Mouse (Mus musculus): ENCODE results near the gene Wwox. TPM values are rescaled to one million over a fixed set of nuclear protein-coding genes. Genes with fewer than 3 reads are reported as not detected.
A peak's percentile ranks its signal among the peaks of the same experiment; 100 is the strongest.

The Wwox gene
- polyA plus RNA-seq, 1 experiment from 2014 or later = 14.9 TPM

- no peak overlapping the region for H3K4me3 ChIP-seq (ENCODE audit: low read length)
- no peak overlapping the region for H3K9ac ChIP-seq (ENCODE audit: low read depth, low read length)
- ATAC-seq = no peak
- WGBS = 87% methylated on average over 9 of the region's 9 CpGs
- H3K36me3 ChIP-seq (ENCODE audit: control insufficient read depth, insufficient read depth, low read length) = no peaks in the 10 kb centered on the region
- H3K9me3 ChIP-seq (ENCODE audit: control insufficient read depth, low read length) = no peaks in the 10 kb centered on the region
- H3K27ac ChIP-seq (ENCODE audit: low read depth, low read length) = no peak overlapping the region
- no peaks in the 10 kb centered on the region; the same call in 1 of the 2 replicates for H3K27me3 ChIP-seq (replicated peaks; ENCODE audit: control insufficient read depth, insufficient read depth, low read length)
- H3K4me1 ChIP-seq (ENCODE audit: control insufficient read depth, insufficient read depth, low read depth, low read length) = no peaks in the 10 kb centered on the region
- H3K4me2 ChIP-seq (ENCODE audit: low read length) = no peak overlapping the region
Observed at GRCm38 (mm10) chr8:115110423-115110822, 671.0 kb downstream of the Wwox start.

GRCm38 (mm10) chr8:115112062-115112461, 672.6 kb downstream of the Wwox start:
- ATAC-seq = no peak
- Histone ChIP-seq H3K4me3 (ENCODE audit: low read length) (no peak overlapping the region), H3K36me3 (ENCODE audit: control insufficient read depth, insufficient read depth, low read length) (no peaks in the 10 kb centered on the region), H3K27ac (ENCODE audit: low read depth, low read length) (no peak overlapping the region), H3K9ac (ENCODE audit: low read depth, low read length) (no peak overlapping the region), H3K4me2 (ENCODE audit: low read length) (no peak overlapping the region), H3K9me3 (ENCODE audit: control insufficient read depth, low read length) (no peaks in the 10 kb centered on the region), H3K27me3 (replicated peaks; ENCODE audit: control insufficient read depth, insufficient read depth, low read length) (no peaks in the 10 kb centered on the region), H3K4me1 (ENCODE audit: control insufficient read depth, insufficient read depth, low read depth, low read length) (no peaks in the 10 kb centered on the region)
- 93% methylated on average over 2 of the region's 2 CpGs for whole genome bisulfite sequencing

GRCm38 (mm10) chr8:115114498-115114897, 675.0 kb downstream of the Wwox start:
- Histone ChIP-seq H3K9ac (ENCODE audit: low read depth, low read length) (no peak overlapping the region), H3K36me3 (ENCODE audit: control insufficient read depth, insufficient read depth, low read length) (no peaks in the 10 kb centered on the region), H3K4me3 (ENCODE audit: low read length) (no peak overlapping the region), H3K9me3 (ENCODE audit: control insufficient read depth, low read length) (no peaks in the 10 kb centered on the region), H3K4me1 (ENCODE audit: control insufficient read depth, insufficient read depth, low read depth, low read length) (no peaks in the 10 kb centered on the region), H3K4me2 (ENCODE audit: low read length) (no peak overlapping the region), H3K27ac (ENCODE audit: low read depth, low read length) (no peak overlapping the region), H3K27me3 (replicated peaks; ENCODE audit: control insufficient read depth, insufficient read depth, low read length) (no peaks in the 10 kb centered on the region)
- ATAC-seq = no peak
- WGBS = 27% methylated on average over 6 of the region's 6 CpGs

GRCm38 (mm10) chr8:115126081-115126480, 686.6 kb downstream of the Wwox start:
- WGBS = 38% methylated on average over 7 of the region's 7 CpGs
- no peak overlapping the region for H3K4me3 ChIP-seq (ENCODE audit: low read length)
- no peak for ATAC-seq
- H3K27ac ChIP-seq (ENCODE audit: low read depth, low read length) = no peak overlapping the region
- no peaks in the 10 kb centered on the region for H3K4me1 ChIP-seq (ENCODE audit: control insufficient read depth, insufficient read depth, low read depth, low read length)
- no peak overlapping the region for H3K4me2 ChIP-seq (ENCODE audit: low read length)
- no peaks in the 10 kb centered on the region for H3K27me3 ChIP-seq (replicated peaks; ENCODE audit: control insufficient read depth, insufficient read depth, low read length)
- no peak overlapping the region for H3K9ac ChIP-seq (ENCODE audit: low read depth, low read length)
- no peaks in the 10 kb centered on the region for H3K36me3 ChIP-seq (ENCODE audit: control insufficient read depth, insufficient read depth, low read length)
- H3K9me3 ChIP-seq (ENCODE audit: control insufficient read depth, low read length) = no peaks in the 10 kb centered on the region

GRCm38 (mm10) chr8:115126674-115127073, 687.2 kb downstream of the Wwox start:
- no peak overlapping the region for H3K4me3 ChIP-seq (ENCODE audit: low read length)
- H3K4me1 ChIP-seq (ENCODE audit: control insufficient read depth, insufficient read depth, low read depth, low read length) = no peaks in the 10 kb centered on the region
- H3K4me2 ChIP-seq (ENCODE audit: low read length) = no peak overlapping the region
- H3K27me3 ChIP-seq (replicated peaks; ENCODE audit: control insufficient read depth, insufficient read depth, low read length) = no peaks in the 10 kb centered on the region
- 92% methylated on average over 5 of the region's 5 CpGs for WGBS
- H3K9ac ChIP-seq (ENCODE audit: low read depth, low read length) = no peak overlapping the region
- H3K27ac ChIP-seq (ENCODE audit: low read depth, low read length) = no peak overlapping the region
- no peaks in the 10 kb centered on the region for H3K9me3 ChIP-seq (ENCODE audit: control insufficient read depth, low read length)
- no peak for ATAC-seq
- no peaks in the 10 kb centered on the region for H3K36me3 ChIP-seq (ENCODE audit: control insufficient read depth, insufficient read depth, low read length)

- Histone ChIP-seq H3K4me1 (ENCODE audit: control insufficient read depth, insufficient read depth, low read depth, low read length) (no peaks in the 10 kb centered on the region; the same call in 1 of the 2 replicates), H3K27me3 (replicated peaks; ENCODE audit: control insufficient read depth, insufficient read depth, low read length) (no peaks in the 10 kb centered on the region), H3K4me2 (ENCODE audit: low read length) (no peak overlapping the region), H3K4me3 (ENCODE audit: low read length) (no peak overlapping the region), H3K36me3 (ENCODE audit: control insufficient read depth, insufficient read depth, low read length) (no peaks in the 10 kb centered on the region), H3K27ac (ENCODE audit: low read depth, low read length) (no peak overlapping the region), H3K9ac (ENCODE audit: low read depth, low read length) (no peak overlapping the region), H3K9me3 (ENCODE audit: control insufficient read depth, low read length) (no peaks in the 10 kb centered on the region)
- WGBS = 96% methylated on average over 4 of the region's 4 CpGs
- no peak for ATAC-seq
Observed at GRCm38 (mm10) chr8:115129307-115129706, 689.9 kb downstream of the Wwox start.

GRCm38 (mm10) chr8:115133119-115133518, 693.7 kb downstream of the Wwox start:
- ATAC-seq = no peak
- H3K4me2 ChIP-seq (ENCODE audit: low read length) = no peak overlapping the region
- H3K4me3 ChIP-seq (ENCODE audit: low read length) = no peak overlapping the region
- no peaks in the 10 kb centered on the region for H3K9me3 ChIP-seq (ENCODE audit: control insufficient read depth, low read length)
- no peaks in the 10 kb centered on the region; the same call in 1 of the 2 replicates for H3K4me1 ChIP-seq (ENCODE audit: control insufficient read depth, insufficient read depth, low read depth, low read length)
- H3K27me3 ChIP-seq (replicated peaks; ENCODE audit: control insufficient read depth, insufficient read depth, low read length) = no peaks in the 10 kb centered on the region
- no peaks in the 10 kb centered on the region for H3K36me3 ChIP-seq (ENCODE audit: control insufficient read depth, insufficient read depth, low read length)
- no peak overlapping the region for H3K27ac ChIP-seq (ENCODE audit: low read depth, low read length)
- H3K9ac ChIP-seq (ENCODE audit: low read depth, low read length) = no peak overlapping the region
- 62% methylated on average over 17 of the region's 17 CpGs for WGBS

- no peak overlapping the region for H3K4me3 ChIP-seq (ENCODE audit: low read length)
- no peaks in the 10 kb centered on the region for H3K27me3 ChIP-seq (replicated peaks; ENCODE audit: control insufficient read depth, insufficient read depth, low read length)
- no peak overlapping the region for H3K27ac ChIP-seq (ENCODE audit: low read depth, low read length)
- 24% methylated on average over 7 of the region's 7 CpGs for WGBS
- no peaks in the 10 kb centered on the region for H3K9me3 ChIP-seq (ENCODE audit: control insufficient read depth, low read length)
- H3K36me3 ChIP-seq (ENCODE audit: control insufficient read depth, insufficient read depth, low read length) = no peaks in the 10 kb centered on the region
- H3K9ac ChIP-seq (ENCODE audit: low read depth, low read length) = no peak overlapping the region
- H3K4me2 ChIP-seq (ENCODE audit: low read length) = no peak overlapping the region
- ATAC-seq = no peak
- no peaks in the 10 kb centered on the region; the same call in 1 of the 2 replicates for H3K4me1 ChIP-seq (ENCODE audit: control insufficient read depth, insufficient read depth, low read depth, low read length)
Observed at GRCm38 (mm10) chr8:115133711-115134218, 694.3 kb downstream of the Wwox start.

- Histone ChIP-seq H3K4me1 (ENCODE audit: control insufficient read depth, insufficient read depth, low read depth, low read length) (peaks cover 4% of the 10 kb centered on the region), H3K36me3 (ENCODE audit: control insufficient read depth, insufficient read depth, low read length) (no peaks in the 10 kb centered on the region), H3K4me3 (ENCODE audit: low read length) (no peak overlapping the region), H3K27ac (ENCODE audit: low read depth, low read length) (no peak overlapping the region), H3K9me3 (ENCODE audit: control insufficient read depth, low read length) (no peaks in the 10 kb centered on the region), H3K9ac (ENCODE audit: low read depth, low read length) (no peak overlapping the region), H3K27me3 (replicated peaks; ENCODE audit: control insufficient read depth, insufficient read depth, low read length) (no peaks in the 10 kb centered on the region; the same call in 1 of the 2 replicates), H3K4me2 (ENCODE audit: low read length) (no peak overlapping the region)
- no peak for ATAC-seq
- 88% methylated on average over 10 of the region's 10 CpGs for WGBS
Observed at GRCm38 (mm10) chr8:115136888-115137287, 697.4 kb downstream of the Wwox start.

- no peak overlapping the region for H3K4me3 ChIP-seq (ENCODE audit: low read length)
- H3K4me2 ChIP-seq (ENCODE audit: low read length) = peak overlapping the region; percentile 29
- no peak for ATAC-seq
- no peak overlapping the region for H3K9ac ChIP-seq (ENCODE audit: low read depth, low read length)
- H3K9me3 ChIP-seq (ENCODE audit: control insufficient read depth, low read length) = no peaks in the 10 kb centered on the region
- no peak overlapping the region for H3K27ac ChIP-seq (ENCODE audit: low read depth, low read length)
- WGBS = 30% methylated on average over 8 of the region's 8 CpGs
- peaks cover 7% of the 10 kb centered on the region for H3K4me1 ChIP-seq (ENCODE audit: control insufficient read depth, insufficient read depth, low read depth, low read length)
- H3K36me3 ChIP-seq (ENCODE audit: control insufficient read depth, insufficient read depth, low read length) = no peaks in the 10 kb centered on the region
- peaks cover 5% of the 10 kb centered on the region; the same call in 1 of the 2 replicates for H3K27me3 ChIP-seq (replicated peaks; ENCODE audit: control insufficient read depth, insufficient read depth, low read length)
Observed at GRCm38 (mm10) chr8:115141614-115142013, 702.2 kb downstream of the Wwox start.

Measured in hindbrain, embryonic 16.5 days (tissue).